Mouse (Mus musculus) natural killer cell, adult 2 months (primary cell): ENCODE data around the gene Smap2.

Experiments
- DNase-seq, 2 experiments: peaks; one replicate each; pipeline ENCODE4 v3.0.0; 2022; ENCODE audit warnings: low spot score in 2 of 2

The Smap2 gene

DNA sequence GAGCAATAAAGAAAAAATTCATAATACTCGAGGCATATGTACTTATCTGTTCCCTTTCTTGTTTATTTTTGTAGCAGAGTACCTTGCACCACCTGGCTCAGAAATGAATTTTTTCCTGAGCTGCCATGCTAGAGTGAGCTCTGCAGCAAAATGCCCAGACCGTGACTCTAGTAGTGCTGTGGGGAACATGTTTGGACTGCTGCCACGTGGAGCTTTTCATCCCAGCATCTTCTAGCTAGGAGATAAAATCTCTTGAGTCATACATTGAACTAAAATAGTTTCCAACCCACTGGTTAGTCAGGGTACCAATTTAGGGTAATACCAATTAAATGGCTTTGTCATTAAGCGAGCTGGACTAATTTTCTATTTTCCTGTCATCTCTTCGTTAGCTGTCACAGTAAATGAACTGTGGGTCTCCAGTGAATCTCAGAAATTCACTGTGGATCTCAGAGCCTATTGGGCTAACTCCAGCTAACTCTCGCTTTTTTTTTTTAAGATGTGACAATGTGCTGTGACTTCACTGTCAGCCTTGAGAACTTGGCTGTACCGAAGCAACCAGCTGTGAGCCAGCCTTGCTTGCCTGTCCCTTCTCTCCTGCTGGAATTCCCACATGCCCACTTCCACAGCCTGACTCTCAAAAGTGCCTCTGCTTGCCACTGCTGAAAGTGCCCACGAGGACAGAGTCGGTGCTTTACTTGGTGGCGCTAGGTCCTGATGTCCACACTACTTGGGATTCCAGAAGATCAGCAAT lies 3.2 kb upstream of the Smap2 start:
- no peak for DNase-seq

DNA sequence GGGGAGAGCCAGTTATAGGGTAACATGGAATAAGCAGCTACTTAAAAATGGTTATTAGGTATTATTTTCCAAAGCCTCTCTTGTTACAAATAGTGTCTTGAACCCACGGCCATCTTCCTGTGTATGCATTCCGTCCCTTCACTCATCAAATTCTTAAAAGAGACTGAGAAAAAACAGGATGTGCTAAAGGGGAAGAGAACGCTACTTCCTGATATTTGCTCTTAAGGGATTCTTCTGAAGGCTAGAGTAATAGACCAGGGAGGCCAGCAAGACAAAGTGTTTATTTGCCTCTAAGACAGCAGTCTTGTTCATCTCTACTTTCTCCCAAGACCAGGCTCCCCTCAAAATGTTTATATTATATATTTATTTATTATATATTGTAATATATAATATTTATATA lies 1.2 kb upstream of the Smap2 start:
- no peak for DNase-seq

DNA sequence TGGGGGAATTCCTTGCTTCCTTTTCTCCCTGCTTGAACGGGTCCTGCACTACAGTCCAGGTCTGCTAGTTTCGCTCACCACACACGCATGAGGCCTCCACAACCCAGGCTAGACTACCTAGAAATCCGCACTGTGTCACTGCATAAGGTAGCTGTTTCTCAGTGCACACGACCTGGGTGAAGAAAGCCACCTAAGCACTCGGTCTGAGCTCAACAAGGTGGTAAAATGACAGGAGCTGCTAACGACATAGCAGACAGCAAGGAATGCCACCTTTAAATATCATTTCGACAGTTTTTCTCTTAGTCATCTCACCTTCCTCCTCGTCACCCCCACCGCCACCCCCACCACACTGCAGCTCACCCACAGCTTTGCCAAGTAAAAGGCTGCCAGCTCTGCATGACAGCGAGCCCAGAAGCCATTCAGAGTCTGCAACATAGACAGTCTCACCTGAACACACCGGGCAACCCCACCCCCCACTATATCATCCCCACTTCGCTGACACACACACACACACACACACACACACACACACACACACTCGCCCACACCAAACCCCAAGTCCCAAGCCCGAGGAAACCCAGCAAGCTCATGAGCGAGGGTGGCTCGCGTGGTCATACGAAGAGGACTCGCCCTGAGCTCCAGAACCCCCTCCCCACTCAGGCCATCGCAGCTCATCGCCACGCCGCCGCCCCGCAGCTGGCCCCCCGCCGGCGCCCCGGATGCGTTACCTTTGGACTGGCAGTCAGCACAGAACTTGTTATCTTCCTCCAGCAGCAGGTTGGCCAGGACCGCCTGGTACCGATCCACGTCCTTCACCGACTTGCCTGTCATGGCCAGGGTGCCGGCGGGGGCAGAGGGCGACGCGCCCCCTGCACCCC lies 787 bp downstream of the Smap2 start:
- peak; percentile 47 to 63 for DNase-seq

DNA sequence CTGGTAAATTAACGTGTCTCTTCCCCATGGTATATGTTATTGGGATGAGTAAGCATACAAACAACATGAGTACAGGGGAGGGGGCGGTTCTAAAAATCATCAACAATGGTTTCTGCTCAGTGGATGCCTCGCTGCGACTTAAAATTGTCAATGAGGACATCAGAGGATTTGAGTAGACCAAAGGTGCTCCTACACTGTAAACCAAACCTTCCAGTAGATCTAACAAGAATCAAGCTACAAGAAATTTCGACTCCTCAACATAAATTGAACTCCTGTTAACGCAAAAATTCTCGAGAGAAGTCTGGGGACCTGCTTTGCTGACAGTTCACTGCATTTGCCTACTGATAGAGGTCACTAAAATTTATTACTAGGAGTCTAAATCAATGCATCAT lies 1.8 kb downstream of the Smap2 start:
- no peak for DNase-seq

DNA sequence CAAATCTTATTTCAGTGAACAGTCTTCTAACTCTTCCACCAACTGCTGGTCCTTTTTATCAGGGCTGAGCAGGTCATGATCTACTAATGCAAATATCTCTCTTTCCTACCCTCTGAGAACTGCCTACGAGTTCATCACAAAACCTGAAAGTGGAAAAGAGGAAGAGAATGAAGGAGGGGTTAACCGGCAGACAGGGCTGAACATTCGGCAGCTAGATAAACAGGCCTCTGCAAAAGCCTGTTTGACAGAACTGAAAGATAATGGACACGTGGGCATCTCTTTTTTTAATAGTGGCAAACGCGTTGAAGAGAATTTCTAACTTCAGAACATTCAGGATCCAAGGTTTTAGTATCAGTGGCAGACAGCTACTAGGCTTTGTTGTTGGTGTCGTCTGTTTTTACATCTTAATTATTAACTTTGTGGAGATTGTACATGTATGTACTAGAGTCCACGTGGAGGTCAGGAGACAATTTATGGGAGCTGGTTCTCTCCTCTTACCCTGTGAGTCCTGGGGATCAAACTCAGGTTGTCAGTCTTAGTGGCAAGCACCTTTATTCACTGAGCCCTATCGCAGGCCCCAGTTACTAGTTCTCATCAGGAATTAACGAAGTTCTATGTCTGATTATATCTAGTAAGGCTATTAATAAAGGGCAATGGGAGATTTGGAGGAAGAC lies 2.3 kb downstream of the Smap2 start:
- DNase-seq = peak in 1 of 2 experiments; percentile 58

DNA sequence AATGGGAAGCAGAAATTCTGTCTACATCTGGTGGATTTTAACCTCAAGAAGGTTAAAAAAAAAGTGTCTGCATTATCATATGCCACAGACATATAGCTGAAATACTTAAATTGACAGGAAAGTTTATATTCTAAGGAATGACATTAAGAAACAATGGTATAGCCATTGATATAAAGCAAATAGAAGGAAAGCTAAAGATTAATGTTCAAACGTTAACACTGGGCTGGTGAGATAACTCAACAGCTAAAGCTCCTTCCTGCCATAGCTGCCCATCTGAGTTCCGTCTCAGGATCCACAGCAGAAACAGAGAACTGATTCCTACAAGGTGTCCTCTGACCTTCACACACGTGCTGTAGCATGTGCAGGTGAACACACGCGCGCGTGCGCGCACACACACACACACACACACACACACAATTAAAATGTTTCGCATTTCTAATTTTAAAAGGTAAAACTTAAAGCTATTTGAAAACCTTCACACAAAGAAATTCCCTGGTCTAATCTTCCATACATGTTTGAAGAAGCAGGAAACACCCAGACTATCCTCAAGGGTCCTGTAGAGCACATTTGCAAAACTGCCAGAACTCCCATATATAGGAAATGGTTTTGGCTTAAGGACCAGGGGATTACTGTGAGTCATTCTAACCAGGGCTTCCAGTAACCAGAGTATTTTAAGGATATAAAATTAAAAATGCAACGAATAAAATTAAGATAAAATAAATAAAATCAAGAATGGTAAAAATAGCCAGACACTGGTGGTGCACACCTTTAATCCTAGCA lies 6.1 kb downstream of the Smap2 start:
- DNase-seq = no peak

DNA sequence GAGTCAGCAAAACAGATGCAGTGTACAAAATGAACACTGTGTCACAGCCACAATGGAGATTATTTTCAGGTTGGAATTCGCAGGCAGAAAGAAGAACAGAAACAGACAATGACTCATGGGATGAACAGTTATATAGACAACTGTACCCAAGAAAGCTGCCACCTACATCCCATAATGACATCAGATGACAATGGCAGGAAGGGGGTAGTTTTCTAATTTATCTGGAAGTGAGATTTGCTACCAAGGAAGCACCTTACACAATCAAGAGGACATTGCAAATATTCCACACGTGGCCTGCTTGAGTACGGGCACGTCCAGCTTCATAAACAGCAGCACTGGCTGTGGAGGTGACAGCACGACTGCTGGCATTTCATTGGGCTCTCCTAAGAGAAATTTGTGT lies 7.9 kb downstream of the Smap2 start:
- no peak for DNase-seq

DNA sequence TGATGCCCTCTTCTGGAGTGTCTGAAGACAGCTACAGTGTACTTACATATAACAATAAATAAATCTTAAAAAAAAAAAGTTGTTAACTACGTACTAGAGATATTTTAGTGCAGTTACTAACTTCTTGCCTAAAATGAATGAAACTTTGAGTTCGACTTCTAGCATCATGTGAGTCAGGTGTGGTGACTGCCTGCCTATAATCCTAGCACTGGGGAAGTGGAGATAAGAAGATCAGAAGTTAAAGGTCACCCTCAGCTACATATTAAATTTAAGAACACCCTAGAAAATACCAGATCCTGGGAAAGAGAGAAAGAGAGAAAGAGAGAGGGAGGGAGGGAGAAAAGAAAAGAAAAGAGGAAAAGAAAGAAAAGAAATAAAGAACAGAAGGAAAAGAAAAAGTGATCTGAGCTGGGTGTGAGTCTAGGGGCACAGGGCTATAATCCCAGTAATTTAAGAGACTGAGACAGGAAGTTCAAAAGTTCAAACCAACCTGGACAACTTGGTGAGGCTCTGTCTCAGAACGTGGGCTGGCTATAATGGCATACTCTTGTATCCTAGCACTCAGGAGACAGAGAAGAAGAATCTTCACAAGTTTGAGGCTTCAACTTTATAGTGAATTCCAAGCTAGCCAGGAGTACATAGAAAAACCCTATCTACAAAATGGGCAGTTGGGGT lies 8.8 kb downstream of the Smap2 start:
- no peak for DNase-seq

DNA sequence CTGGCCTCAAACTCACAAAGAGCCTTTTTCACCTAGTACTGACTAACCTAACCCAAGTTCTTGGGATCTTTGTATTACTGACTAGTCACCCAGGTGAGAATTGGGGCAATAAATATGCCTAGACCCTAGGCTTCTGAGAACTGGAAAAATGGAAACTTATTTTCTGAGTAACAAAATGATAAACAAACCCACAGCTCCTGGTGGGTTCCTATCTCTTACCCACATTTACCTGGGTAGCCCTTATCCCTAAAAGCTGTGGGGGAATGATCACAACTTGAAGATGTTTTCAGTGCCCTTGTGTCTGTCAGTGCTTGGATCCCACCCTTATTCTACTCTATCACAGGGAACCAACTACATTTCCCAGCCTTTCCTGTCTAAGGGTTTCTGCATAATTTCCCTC lies 10.0 kb downstream of the Smap2 start:
- DNase-seq = no peak

DNA sequence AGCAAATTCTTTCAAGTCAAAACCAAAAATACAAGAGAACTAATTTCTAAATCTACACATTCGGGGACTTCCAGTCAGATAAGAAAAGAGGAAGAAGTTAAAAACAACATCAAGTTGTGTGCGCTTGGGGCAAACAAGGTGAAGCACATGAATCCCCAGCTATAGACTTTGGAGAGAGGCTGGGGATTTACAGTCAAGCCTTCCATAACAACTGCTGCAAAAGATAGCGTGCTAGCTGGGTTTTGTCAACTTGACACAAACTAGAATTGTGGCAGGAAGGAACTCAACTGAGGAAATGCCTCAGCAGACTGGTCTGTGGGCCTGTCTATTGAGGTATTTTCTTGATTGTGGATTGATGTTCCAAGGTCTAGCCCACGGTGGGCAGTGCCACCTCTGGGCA lies 12.4 kb downstream of the Smap2 start:
- peak; percentile 28 to 69 for DNase-seq

DNA sequence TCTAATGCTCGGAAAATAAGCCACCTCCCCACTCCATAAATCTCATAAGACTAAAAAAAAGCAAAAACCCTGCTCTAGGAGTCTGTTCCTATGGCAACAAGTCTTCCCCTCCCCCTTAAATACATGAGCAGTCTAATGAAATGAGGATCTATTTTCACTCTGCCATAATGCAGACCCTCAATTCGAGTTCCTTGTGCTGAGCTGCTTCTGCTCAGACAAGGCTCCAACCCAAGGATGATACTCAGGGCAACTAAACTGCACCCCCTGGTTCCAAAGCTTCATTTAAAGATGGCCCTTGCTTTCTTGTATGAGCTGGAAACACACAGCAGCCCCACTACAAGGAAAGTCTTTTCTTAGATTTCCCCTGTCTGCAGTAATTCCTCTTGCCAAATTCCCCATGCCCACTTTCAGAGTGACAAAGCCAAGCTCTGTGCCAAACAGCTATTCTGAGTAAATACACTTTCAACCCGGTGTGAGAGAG lies 13.4 kb downstream of the Smap2 start:
- DNase-seq = no peak

DNA sequence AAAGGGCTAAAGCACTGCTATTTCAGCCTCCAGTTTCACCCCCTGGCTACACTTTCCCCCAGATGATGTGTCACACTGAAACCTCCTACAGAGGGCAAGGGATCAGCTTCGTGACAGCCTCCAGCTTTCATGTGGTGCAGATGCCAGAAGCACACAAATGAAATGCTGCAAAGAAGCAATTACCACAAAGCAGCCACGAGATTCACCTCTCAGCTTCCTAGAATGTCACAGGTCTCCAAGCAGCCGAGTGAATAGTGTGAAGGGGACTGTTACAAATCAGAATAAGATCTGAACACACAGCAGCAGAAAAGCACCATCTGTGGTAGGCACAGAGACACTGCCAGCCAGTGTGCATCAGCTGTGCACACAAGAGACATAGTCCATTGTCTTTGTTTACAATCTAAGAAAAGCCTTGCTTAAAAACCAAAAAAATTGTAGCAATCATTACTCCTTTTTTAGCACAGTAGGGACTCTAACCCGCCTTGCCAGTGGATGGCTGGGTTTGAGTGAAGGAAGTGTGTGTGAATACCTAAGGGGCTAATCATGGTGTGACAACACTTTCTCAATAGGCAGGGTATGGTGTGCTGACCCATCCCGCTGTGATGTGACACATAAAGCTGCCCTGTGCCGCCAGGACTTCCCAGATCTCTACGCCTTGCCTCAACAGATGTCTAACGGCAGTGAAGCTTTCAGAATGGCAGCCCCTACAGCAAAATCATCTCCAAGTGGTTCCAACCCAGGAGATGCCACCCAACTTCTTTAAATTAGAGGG lies 14.5 kb downstream of the Smap2 start:
- peak; percentile 51 to 59 for DNase-seq

DNA sequence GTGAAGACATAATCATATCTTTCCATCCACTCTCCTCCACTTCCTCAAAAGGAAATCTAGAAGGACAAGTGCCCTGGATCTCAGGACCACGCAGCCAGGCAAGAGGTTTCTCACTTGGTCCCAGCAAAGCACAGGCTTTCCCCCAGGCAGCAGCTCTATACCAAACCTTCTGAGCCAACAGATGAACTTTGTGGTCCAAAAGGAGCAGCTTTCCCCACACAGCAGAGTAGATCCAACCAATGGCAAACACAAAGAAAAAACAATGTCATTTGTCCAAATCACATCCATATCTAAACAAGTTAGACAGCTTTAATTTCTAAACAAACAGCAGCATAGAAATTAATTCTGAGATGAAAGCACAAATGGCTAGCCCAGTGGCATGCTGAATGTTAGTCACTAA lies 15.4 kb downstream of the Smap2 start:
- DNase-seq = no peak

DNA sequence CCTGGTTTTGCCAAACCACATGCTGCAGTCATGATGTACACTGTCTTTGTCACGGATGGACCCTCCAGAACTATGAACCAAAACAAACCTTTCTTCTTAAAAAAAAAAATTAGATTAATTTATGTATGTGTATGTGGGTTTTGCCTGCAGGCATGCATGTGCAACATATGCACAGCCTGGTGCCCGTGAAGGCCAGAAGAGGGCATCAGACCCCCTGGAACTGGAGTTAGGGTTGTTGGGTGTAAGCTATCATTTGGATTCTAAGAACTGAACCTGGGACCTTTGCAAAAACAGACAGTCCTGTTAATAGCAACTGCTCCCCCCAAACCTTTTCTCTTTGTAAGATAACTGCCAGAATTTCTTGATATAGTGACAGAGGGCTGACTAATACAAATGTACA lies 16.0 kb downstream of the Smap2 start:
- no peak for DNase-seq

DNA sequence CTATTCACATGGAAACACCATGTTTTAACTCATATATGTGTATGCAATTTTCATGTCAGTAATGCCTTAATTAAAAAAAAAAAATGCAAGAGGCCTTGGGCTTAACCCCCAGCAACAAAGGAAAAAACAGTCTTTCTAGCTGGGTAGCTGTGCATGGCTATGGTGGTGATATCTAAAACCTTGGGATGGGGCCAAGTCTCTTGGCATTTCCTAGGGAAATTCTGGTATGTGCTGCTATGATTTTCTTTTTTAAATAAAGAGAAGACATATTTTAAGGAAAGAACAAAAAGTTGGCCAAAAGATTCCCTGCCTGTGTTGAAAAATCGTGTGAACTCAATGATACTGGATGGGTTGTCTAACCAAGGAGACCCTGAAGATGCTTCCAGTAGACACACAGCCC lies 21.1 kb downstream of the Smap2 start:
- DNase-seq = no peak

DNA sequence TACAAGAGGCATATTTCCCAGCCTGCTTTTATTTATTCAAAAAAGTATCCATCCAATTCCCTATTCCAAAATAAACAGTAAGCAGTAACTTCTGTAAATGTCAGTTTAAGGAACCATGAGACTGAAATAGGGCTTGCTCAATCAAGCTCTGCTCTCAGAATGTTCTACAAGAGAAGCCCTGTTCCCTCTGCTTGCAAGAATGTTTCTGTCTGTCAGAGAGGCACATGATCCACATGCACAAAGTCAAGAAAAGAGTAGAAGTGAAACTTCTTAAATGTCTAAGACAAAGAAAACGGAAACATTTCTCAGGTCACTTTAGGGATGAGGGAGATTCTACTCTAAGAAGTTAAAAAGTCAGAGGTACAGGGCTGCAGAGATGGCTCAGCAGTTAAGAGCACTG lies 24.0 kb downstream of the Smap2 start:
- no peak for DNase-seq

DNA sequence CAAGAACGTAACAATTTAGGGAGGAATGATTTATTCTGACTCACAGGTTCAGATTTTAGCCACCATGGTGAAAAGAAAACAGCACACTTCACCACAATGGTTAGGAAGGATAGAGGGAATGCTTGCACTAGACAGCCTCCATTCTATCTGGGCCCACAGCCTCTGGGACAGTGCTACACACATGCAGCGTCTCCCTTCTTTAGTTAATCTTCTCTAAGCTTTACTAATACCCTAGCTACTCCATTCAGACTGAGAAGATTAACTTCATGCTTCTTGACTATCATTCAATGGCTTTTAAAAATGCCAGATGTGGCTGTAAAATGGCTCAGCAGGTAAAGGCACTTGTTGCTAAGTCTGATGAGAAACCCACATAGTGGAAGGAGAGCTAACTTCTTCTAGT lies 24.8 kb downstream of the Smap2 start:
- no peak for DNase-seq

DNA sequence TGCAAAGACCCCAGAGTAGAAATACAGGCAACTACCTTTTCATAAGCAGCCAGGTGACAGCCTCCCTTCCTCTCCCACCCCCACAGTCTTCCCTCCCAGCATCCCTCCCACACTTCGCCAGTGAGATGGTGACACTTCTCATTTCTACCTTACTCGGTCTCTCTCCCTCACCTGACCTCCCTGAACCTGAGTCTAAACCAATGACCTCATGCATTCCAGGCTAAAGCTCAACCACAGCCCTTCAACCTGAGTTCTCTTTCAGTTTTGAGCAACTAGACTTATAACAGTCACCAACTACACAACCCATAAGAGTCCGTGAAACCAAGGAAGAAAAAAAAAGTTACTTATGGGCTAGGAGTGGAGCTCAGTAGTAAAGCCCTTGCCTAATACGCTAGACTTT lies 29.7 kb downstream of the Smap2 start:
- DNase-seq = no peak

DNA sequence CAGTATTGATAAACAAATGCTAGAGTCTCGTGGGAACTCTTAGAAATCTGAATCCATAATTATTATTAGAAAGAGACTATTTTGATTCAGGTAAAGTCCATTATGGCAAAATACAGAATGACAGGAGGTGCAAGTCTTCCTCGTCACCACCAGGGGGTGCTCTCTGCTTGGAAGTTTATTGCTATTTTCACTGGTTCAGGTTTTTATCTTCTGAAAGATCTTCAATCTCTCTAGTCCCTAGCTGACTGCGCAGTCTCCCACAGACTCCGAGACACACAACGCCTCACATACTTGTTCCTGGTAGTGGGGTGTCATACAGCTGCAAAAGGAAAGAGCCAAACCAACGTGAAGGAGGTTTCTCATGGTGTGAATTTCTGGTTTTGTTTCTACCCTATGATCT lies 30.6 kb downstream of the Smap2 start:
- DNase-seq = peak; percentile 44 to 60

DNA sequence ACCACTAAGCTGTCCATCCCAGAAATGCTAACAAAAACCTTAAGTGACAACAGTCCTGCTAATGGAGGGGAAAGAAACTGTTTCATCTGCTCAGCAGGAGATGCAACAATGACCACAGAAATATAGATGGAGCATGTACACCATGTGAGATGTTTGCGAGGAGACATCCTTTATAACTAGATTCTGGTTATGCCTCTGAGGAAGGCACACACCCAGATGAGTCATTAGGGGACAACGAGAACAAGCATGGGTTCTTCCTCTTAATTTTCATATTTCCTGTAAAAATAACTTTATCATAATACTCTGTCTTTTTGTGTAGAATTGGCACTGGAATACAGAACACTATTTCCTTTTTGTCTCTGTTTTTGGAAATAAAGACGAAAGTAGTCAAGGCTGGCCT lies 38.8 kb downstream of the Smap2 start:
- DNase-seq = peak; percentile 24 to 46

DNA sequence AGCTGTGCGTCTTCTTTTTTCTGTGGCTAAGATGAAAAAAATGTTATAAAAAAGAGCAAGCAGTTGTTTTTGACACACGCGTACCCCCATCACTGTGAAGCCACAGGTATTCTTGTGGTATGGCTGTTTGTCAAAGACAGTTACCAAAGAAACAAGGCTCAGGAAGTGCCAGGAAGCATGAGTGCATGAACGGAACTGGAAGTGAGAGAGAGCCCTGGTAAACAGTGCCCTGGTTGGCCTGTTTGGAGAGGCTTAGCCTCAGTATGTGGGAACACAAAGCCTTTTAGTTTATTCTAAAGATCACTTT lies 41.7 kb downstream of the Smap2 start:
- DNase-seq = peak in 1 of 2 experiments; percentile 79
